Mouse (Mus musculus): Measurements from ENCODE around the gene Gm8693. TPM values are rescaled to one million over a fixed set of nuclear protein-coding genes. Genes with fewer than 3 reads are reported as not detected.
"Not testable (repeated sequence)": the region's sequence is repeated elsewhere in the genome, so short reads cannot be mapped to it uniquely, and the experiment has no call there.

The Gm8693 gene
- polyA plus RNA-seq (2014; fragmentation: Nextera tagmentation; extraction: Ambion mirVana), result not detected in 2 replicates

GRCm38 (mm10) chr7:22692217-22692616, at the start of gene Gm8693:
Gene Gm8693, minus strand, starts transcription at chr7:22692317.
- not testable (repeated sequence) for H3K4me1 ChIP-seq (ENCODE audit: insufficient read depth); ATAC-seq (ENCODE audit: insufficient read depth); H3K27me3 ChIP-seq (ENCODE audit: insufficient read depth, low read length); H3K27ac ChIP-seq (ENCODE audit: low read depth); H3K4me3 ChIP-seq (ENCODE audit: low read depth, low read length); DNase-seq; H3K9me3 ChIP-seq (ENCODE audit: low read depth, low read length); H3K36me3 ChIP-seq (ENCODE audit: insufficient read depth); H3K4me2 ChIP-seq; H3K9ac ChIP-seq
- no CpG with 5 or more reads among the region's 2 CpGs for WGBS

- not testable (repeated sequence) for H3K4me3 ChIP-seq (ENCODE audit: low read depth, low read length); H3K9me3 ChIP-seq (ENCODE audit: low read depth, low read length); H3K9ac ChIP-seq; H3K36me3 ChIP-seq (ENCODE audit: insufficient read depth); DNase-seq; H3K4me2 ChIP-seq; H3K4me1 ChIP-seq (ENCODE audit: insufficient read depth); H3K27ac ChIP-seq (ENCODE audit: low read depth); ATAC-seq (ENCODE audit: insufficient read depth); H3K27me3 ChIP-seq (ENCODE audit: insufficient read depth, low read length)
- WGBS, result no CpG with 5 or more reads among the region's 1 CpGs
These were observed 27.5 kb upstream of the Gm8693 start, which contains the start of gene Gm4567 for GRCm38 (mm10) chr7:22719610-22720009. Gene Gm4567, minus strand, starts transcription at chr7:22719710.

GRCm38 (mm10) chr7:22657718-22658117, 34.4 kb downstream of the Gm8693 start, which contains the start of gene Vmn1r155:
Gene Vmn1r155, plus strand, starts transcription at chr7:22658018.
- not testable (repeated sequence) for H3K27me3 ChIP-seq (ENCODE audit: insufficient read depth, low read length); DNase-seq; H3K9me3 ChIP-seq (ENCODE audit: low read depth, low read length); ATAC-seq (ENCODE audit: insufficient read depth); H3K4me3 ChIP-seq (ENCODE audit: low read depth, low read length); H3K4me1 ChIP-seq (ENCODE audit: insufficient read depth); H3K4me2 ChIP-seq; H3K36me3 ChIP-seq (ENCODE audit: insufficient read depth); H3K27ac ChIP-seq (ENCODE audit: low read depth); H3K9ac ChIP-seq
- no CpG with 5 or more reads among the region's 3 CpGs for WGBS

Other genes with a start within 250 kb of the Gm8693 start
- gene Gm10665, start 228.2 kb downstream of the Gm8693 start, polyA plus RNA-seq (2014; fragmentation: Nextera tagmentation; extraction: Ambion mirVana), result not detected in 2 replicates
- not detected in 2 replicates for gene Vmn1r151, start 192.6 kb downstream of the Gm8693 start, polyA plus RNA-seq (2014; fragmentation: Nextera tagmentation; extraction: Ambion mirVana)
- gene Vmn1r152, start 169.3 kb downstream of the Gm8693 start, polyA plus RNA-seq (2014; fragmentation: Nextera tagmentation; extraction: Ambion mirVana), result not detected in 2 replicates
- gene Gm8677, start 157.4 kb downstream of the Gm8693 start, polyA plus RNA-seq (2014; fragmentation: Nextera tagmentation; extraction: Ambion mirVana), result not detected in 2 replicates
- gene Gm4201, start 127.0 kb downstream of the Gm8693 start, polyA plus RNA-seq (2014; fragmentation: Nextera tagmentation; extraction: Ambion mirVana), result not detected in 2 replicates
- not detected in 2 replicates for gene Gm4565, start 104.2 kb downstream of the Gm8693 start, polyA plus RNA-seq (2014; fragmentation: Nextera tagmentation; extraction: Ambion mirVana)
- gene Vmn1r155, start 34.3 kb downstream of the Gm8693 start, polyA plus RNA-seq (2014; fragmentation: Nextera tagmentation; extraction: Ambion mirVana), result not detected in 2 replicates
- gene Gm4567, start 27.4 kb upstream of the Gm8693 start, polyA plus RNA-seq (2014; fragmentation: Nextera tagmentation; extraction: Ambion mirVana), result not detected in 2 replicates
- not detected in 2 replicates for gene Vmn1r157, start 69.4 kb upstream of the Gm8693 start, polyA plus RNA-seq (2014; fragmentation: Nextera tagmentation; extraction: Ambion mirVana)
- gene Vmn1r158, start 98.5 kb upstream of the Gm8693 start, polyA plus RNA-seq (2014; fragmentation: Nextera tagmentation; extraction: Ambion mirVana), result not detected in 2 replicates
- not detected in 2 replicates for gene Vmn1r159, start 151.3 kb upstream of the Gm8693 start, polyA plus RNA-seq (2014; fragmentation: Nextera tagmentation; extraction: Ambion mirVana)
- gene Vmn1r160, start 178.9 kb upstream of the Gm8693 start, polyA plus RNA-seq (2014; fragmentation: Nextera tagmentation; extraction: Ambion mirVana), result not detected in 2 replicates

Data from lung, embryonic 14.5 days (tissue).